Mouse (Mus musculus): ENCODE data around the gene Asphd2. TPM values are rescaled to one million over a fixed set of nuclear protein-coding genes. Genes with fewer than 3 reads are reported as not detected.

The Asphd2 gene
- polyA plus RNA-seq, 1 experiment from 2014 or later, result 1.2 TPM

GRCm38 (mm10) chr5:112369326-112369725, 25.3 kb downstream of the Asphd2 start:
- Histone ChIP-seq H3K9ac (no peak overlapping the region), H3K9me3 (no peaks in the 10 kb centered on the region), H3K4me3 (no peak overlapping the region), H3K4me2 (no peak overlapping the region), H3K4me1 (no peaks in the 10 kb centered on the region), H3K27me3 (replicated peaks) (no peaks in the 10 kb centered on the region), H3K27ac (replicated peaks) (no peak overlapping the region), H3K36me3 (peaks cover 90% of the 10 kb centered on the region)
- WGBS, result 90% methylated on average over 13 of the region's 13 CpGs
- no peak for ATAC-seq (ENCODE audit: extremely low read depth, insufficient number of reproducible peaks, low FRiP score, low TSS enrichment)

- no peak overlapping the region for H3K9ac ChIP-seq
- no peaks in the 10 kb centered on the region for H3K4me1 ChIP-seq
- H3K27ac ChIP-seq (replicated peaks), result no peak overlapping the region
- no peaks in the 10 kb centered on the region for H3K9me3 ChIP-seq
- no peak overlapping the region for H3K4me3 ChIP-seq
- peaks cover 92% of the 10 kb centered on the region for H3K36me3 ChIP-seq
- no peaks in the 10 kb centered on the region for H3K27me3 ChIP-seq (replicated peaks)
- WGBS, result 87% methylated on average over 10 of the region's 10 CpGs
- H3K4me2 ChIP-seq, result no peak overlapping the region
- no peak for ATAC-seq (ENCODE audit: extremely low read depth, insufficient number of reproducible peaks, low FRiP score, low TSS enrichment)
These were observed 26.0 kb downstream of the Asphd2 start for GRCm38 (mm10) chr5:112368666-112369065.

GRCm38 (mm10) chr5:112367929-112368328, 26.7 kb downstream of the Asphd2 start:
- H3K27ac ChIP-seq (replicated peaks), result no peak overlapping the region
- no peak overlapping the region for H3K9ac ChIP-seq
- H3K4me3 ChIP-seq, result no peak overlapping the region
- WGBS, result 76% methylated on average over 12 of the region's 12 CpGs
- H3K4me2 ChIP-seq, result no peak overlapping the region
- H3K9me3 ChIP-seq, result no peaks in the 10 kb centered on the region
- no peaks in the 10 kb centered on the region for H3K27me3 ChIP-seq (replicated peaks)
- H3K4me1 ChIP-seq, result no peaks in the 10 kb centered on the region
- no peak for ATAC-seq (ENCODE audit: extremely low read depth, insufficient number of reproducible peaks, low FRiP score, low TSS enrichment)
- H3K36me3 ChIP-seq, result peaks cover 92% of the 10 kb centered on the region

- H3K27ac ChIP-seq (replicated peaks), result no peak overlapping the region
These were observed 27.3 kb downstream of the Asphd2 start for GRCm38 (mm10) chr5:112367338-112367737.

GRCm38 (mm10) chr5:112366879-112367278, 27.8 kb downstream of the Asphd2 start:
- no peaks in the 10 kb centered on the region for H3K4me1 ChIP-seq
- H3K27me3 ChIP-seq (replicated peaks), result no peaks in the 10 kb centered on the region
- no peak for ATAC-seq (ENCODE audit: extremely low read depth, insufficient number of reproducible peaks, low FRiP score, low TSS enrichment)
- no peak overlapping the region for H3K9ac ChIP-seq
- 93% methylated on average over 6 of the region's 6 CpGs for WGBS
- no peak overlapping the region for H3K27ac ChIP-seq (replicated peaks)
- H3K36me3 ChIP-seq, result peaks cover 91% of the 10 kb centered on the region
- H3K4me3 ChIP-seq, result no peak overlapping the region
- H3K9me3 ChIP-seq, result no peaks in the 10 kb centered on the region
- no peak overlapping the region for H3K4me2 ChIP-seq

More at GRCm38 (mm10) chr5:112367338-112367737, 27.3 kb downstream of the Asphd2 start:
- Histone ChIP-seq H3K4me1 (no peaks in the 10 kb centered on the region), H3K4me2 (no peak overlapping the region), H3K4me3 (no peak overlapping the region), H3K9me3 (no peaks in the 10 kb centered on the region), H3K36me3 (peaks cover 91% of the 10 kb centered on the region), H3K27me3 (replicated peaks) (no peaks in the 10 kb centered on the region), H3K9ac (no peak overlapping the region)
- ATAC-seq (ENCODE audit: extremely low read depth, insufficient number of reproducible peaks, low FRiP score, low TSS enrichment), result no peak
- WGBS, result 82% methylated on average over 4 of the region's 4 CpGs

- Histone ChIP-seq H3K9me3 (no peaks in the 10 kb centered on the region), H3K9ac (no peak overlapping the region), H3K4me3 (no peak overlapping the region), H3K36me3 (peaks cover 69% of the 10 kb centered on the region), H3K4me2 (no peak overlapping the region), H3K4me1 (peaks cover 5% of the 10 kb centered on the region; the same call in 1 of the 2 replicates), H3K27ac (replicated peaks) (no peak overlapping the region), H3K27me3 (replicated peaks) (no peaks in the 10 kb centered on the region)
- WGBS, result 74% methylated on average over 10 of the region's 10 CpGs
- no peak for ATAC-seq (ENCODE audit: extremely low read depth, insufficient number of reproducible peaks, low FRiP score, low TSS enrichment)
These were observed 30.4 kb downstream of the Asphd2 start for GRCm38 (mm10) chr5:112364184-112364797.

- no peaks in the 10 kb centered on the region for H3K9me3 ChIP-seq
- no peak overlapping the region for H3K4me3 ChIP-seq
- H3K27me3 ChIP-seq (replicated peaks), result peaks cover 25% of the 10 kb centered on the region
- WGBS, result 89% methylated on average over 3 of the region's 3 CpGs
- peaks cover 54% of the 10 kb centered on the region for H3K36me3 ChIP-seq
- peaks cover 10% of the 10 kb centered on the region for H3K4me1 ChIP-seq
- no peak overlapping the region for H3K4me2 ChIP-seq
- ATAC-seq (ENCODE audit: extremely low read depth, insufficient number of reproducible peaks, low FRiP score, low TSS enrichment), result no peak
- H3K9ac ChIP-seq, result no peak overlapping the region
- no peak overlapping the region for H3K27ac ChIP-seq (replicated peaks)
These were observed 34.6 kb downstream of the Asphd2 start for GRCm38 (mm10) chr5:112360077-112360476.

- H3K27me3 ChIP-seq (replicated peaks), result peaks cover 25% of the 10 kb centered on the region
- no peak overlapping the region for H3K9ac ChIP-seq
- no peaks in the 10 kb centered on the region for H3K9me3 ChIP-seq
- H3K4me1 ChIP-seq, result peaks cover 10% of the 10 kb centered on the region
- peaks cover 54% of the 10 kb centered on the region for H3K36me3 ChIP-seq
- no peak overlapping the region for H3K4me2 ChIP-seq
- WGBS, result 47% methylated on average over 4 of the region's 4 CpGs
- H3K4me3 ChIP-seq, result no peak overlapping the region
- no peak overlapping the region for H3K27ac ChIP-seq (replicated peaks)
- ATAC-seq (ENCODE audit: extremely low read depth, insufficient number of reproducible peaks, low FRiP score, low TSS enrichment), result no peak
These were observed 35.1 kb downstream of the Asphd2 start for GRCm38 (mm10) chr5:112359520-112359919.

- Histone ChIP-seq H3K9me3 (no peaks in the 10 kb centered on the region), H3K27me3 (replicated peaks) (peaks cover 25% of the 10 kb centered on the region), H3K4me3 (no peak overlapping the region), H3K36me3 (peaks cover 56% of the 10 kb centered on the region), H3K4me1 (peaks cover 10% of the 10 kb centered on the region), H3K27ac (replicated peaks) (no peak overlapping the region), H3K9ac (no peak overlapping the region), H3K4me2 (no peak overlapping the region)
- no peak for ATAC-seq (ENCODE audit: extremely low read depth, insufficient number of reproducible peaks, low FRiP score, low TSS enrichment)
- WGBS, result 78% methylated on average over 9 of the region's 9 CpGs
These were observed 38.3 kb downstream of the Asphd2 start for GRCm38 (mm10) chr5:112356322-112356721.

- H3K36me3 ChIP-seq, result peaks cover 60% of the 10 kb centered on the region
- no peak within 1 kb of the TSS for H3K4me3 ChIP-seq
- no peak within 1 kb of the TSS for H3K4me2 ChIP-seq
- WGBS, result 60% methylated on average over 13 of the region's 13 CpGs
- no peak within 1 kb of the TSS for H3K9ac ChIP-seq
- no peaks in the 10 kb centered on the region for H3K9me3 ChIP-seq
- peaks cover 10% of the 10 kb centered on the region for H3K4me1 ChIP-seq
- ATAC-seq (ENCODE audit: extremely low read depth, insufficient number of reproducible peaks, low FRiP score, low TSS enrichment), result no peak
- H3K27ac ChIP-seq (replicated peaks), result no peak within 1 kb of the TSS
- peaks cover 25% of the 10 kb centered on the region for H3K27me3 ChIP-seq (replicated peaks)
These were observed 38.8 kb downstream of the Asphd2 start, which contains the start of gene Gm6583 for GRCm38 (mm10) chr5:112355910-112356309. TSS of gene Gm6583 (minus strand) at chr5:112356033.

GRCm38 (mm10) chr5:112355493-112355892, 39.2 kb downstream of the Asphd2 start:
- 79% methylated on average over 6 of the region's 6 CpGs for WGBS
- no peak overlapping the region for H3K4me2 ChIP-seq
- peaks cover 10% of the 10 kb centered on the region for H3K4me1 ChIP-seq
- H3K9me3 ChIP-seq, result no peaks in the 10 kb centered on the region
- ATAC-seq (ENCODE audit: extremely low read depth, insufficient number of reproducible peaks, low FRiP score, low TSS enrichment), result no peak
- peaks cover 64% of the 10 kb centered on the region for H3K36me3 ChIP-seq
- H3K27me3 ChIP-seq (replicated peaks), result peaks cover 25% of the 10 kb centered on the region
- H3K27ac ChIP-seq (replicated peaks), result no peak overlapping the region
- H3K4me3 ChIP-seq, result no peak overlapping the region
- no peak overlapping the region for H3K9ac ChIP-seq

- no peak for ATAC-seq (ENCODE audit: extremely low read depth, insufficient number of reproducible peaks, low FRiP score, low TSS enrichment)
- Histone ChIP-seq H3K9me3 (no peaks in the 10 kb centered on the region), H3K27me3 (replicated peaks) (no peaks in the 10 kb centered on the region), H3K27ac (replicated peaks) (no peak overlapping the region), H3K4me1 (0 out of 2 replicates have a peak, but pooled peaks cover 3% of the 10 kb centered on the region), H3K4me3 (no peak overlapping the region), H3K36me3 (peaks cover 78% of the 10 kb centered on the region), H3K4me2 (no peak overlapping the region), H3K9ac (no peak overlapping the region)
- WGBS, result 90% methylated on average over 8 of the region's 8 CpGs
These were observed 45.5 kb downstream of the Asphd2 start for GRCm38 (mm10) chr5:112349169-112349568.

All from heart, embryonic 13.5 days (tissue).